Mouse (Mus musculus) midbrain, embryonic 14.5 days (tissue): ENCODE data around the gene Adgrl2. TPM values are rescaled to one million over a fixed set of nuclear protein-coding genes. Genes with fewer than 3 reads are reported as not detected.

Source experiments
- ATAC-seq: fragments of 200-750 bp; cut with Nextera tagmentation; 2 replicates; pipeline ENCODE4 v1.8.0; 2017; ENCODE audit warnings: moderate number of reproducible peaks, moderate library complexity; ENCODE audit not compliant: low FRiP score, low TSS enrichment
- DNase-seq: peaks from one replicate; pipeline ENCODE4 v3.0.0-alpha.2; 2015
- H3K27ac ChIP-seq: fragments of 300-500 bp; sonication (generic); replicated peaks from 2 replicates; pipeline ENCODE4 v1.5.1; 2014; ENCODE audit warnings: mild to moderate bottlenecking, low read depth, low read length, moderate library complexity
- H3K27me3 ChIP-seq: fragments of 300-500 bp; sonication (generic); 2 replicates; pipeline ENCODE4 v1.6.1; 2014; ENCODE audit warnings: low read length, control low read depth, mixed read lengths; ENCODE audit not compliant: control insufficient read depth, insufficient read depth
- H3K36me3 ChIP-seq: fragments of 300-500 bp; sonication (generic); 2 replicates; pipeline ENCODE4 v1.6.1; 2014; ENCODE audit warnings: low read length, control low read depth; ENCODE audit not compliant: control insufficient read depth, insufficient read depth
- H3K4me1 ChIP-seq: fragments of 300-500 bp; sonication (generic); 2 replicates; pipeline ENCODE4 v1.6.1; 2014; ENCODE audit warnings: mild to moderate bottlenecking, antibody characterized with exemption, low read length, control low read depth; ENCODE audit not compliant: control insufficient read depth, insufficient read depth
- H3K4me2 ChIP-seq: fragments of 300-500 bp; sonication (generic); 2 replicates; pipeline ENCODE4 v1.6.1; 2014; ENCODE audit warnings: mild to moderate bottlenecking, low read length, moderate library complexity
- H3K4me3 ChIP-seq: fragments of 300-500 bp; sonication (generic); replicated peaks from 2 replicates; pipeline ENCODE4 v1.5.1; 2014; ENCODE audit warnings: low read depth, low read length
- H3K9ac ChIP-seq: fragments of 300-500 bp; sonication (generic); replicated peaks from 2 replicates; pipeline ENCODE4 v1.6.1; 2014; ENCODE audit warnings: mild to moderate bottlenecking, low read length, moderate library complexity
- H3K9me3 ChIP-seq: fragments of 300-500 bp; sonication (generic); 2 replicates; pipeline ENCODE4 v1.6.1; 2016; ENCODE audit warnings: low read length, control low read depth, mixed read lengths; ENCODE audit not compliant: control insufficient read depth
- WGBS: fragments of 180-500 bp; shearing (Covaris S2); extraction: QIAGEN DNeasy Blood & Tissue Kit; methylation state at CpG from one replicate; pipeline ENCODE4 v1.1.7; 2014; 5-methylcytosine and 5-hydroxymethylcytosine counted together
- polyA plus RNA-seq: library from polyadenylated mRNA; unstranded; fragments of >200 nt; fragmentation: Nextera tagmentation; extraction: Ambion mirVana; gene quantifications from 2 replicates; pipeline ENCODE4 v1.2.1, GENCODE M21; 2014

Adgrl2 gene
- polyA plus RNA-seq, 1 experiment from 2014 or later: 160 TPM

DNA sequence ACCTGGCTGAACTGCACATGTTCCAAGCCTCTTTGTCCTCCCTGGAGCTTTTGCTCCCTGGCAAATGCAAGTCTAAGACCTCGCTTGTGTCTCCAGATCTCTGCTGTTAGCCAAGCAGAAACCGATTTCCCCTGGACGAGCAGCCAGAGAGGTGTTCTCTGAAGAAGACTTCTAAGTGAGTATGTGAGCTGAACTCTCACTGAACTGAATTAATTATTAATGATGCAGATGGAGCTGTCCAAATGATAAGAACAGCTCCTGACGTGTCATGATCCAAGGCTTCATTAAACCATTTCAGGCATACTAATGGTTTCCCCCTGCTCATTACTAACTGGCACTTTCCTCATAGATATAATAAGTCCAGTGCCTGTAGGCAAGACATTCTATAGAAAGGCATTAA lies 158.4 kb downstream of the Adgrl2 start:
- no peaks in the 10 kb centered on the region for H3K9me3 ChIP-seq
- H3K27me3 ChIP-seq: no peaks in the 10 kb centered on the region
- H3K4me2 ChIP-seq: no peak overlapping the region
- H3K27ac ChIP-seq: peak overlapping the region; percentile 47; the same call in 1 of the 2 replicates
- DNase-seq (peak; percentile 58), ATAC-seq (peak; percentile 64; the same call in 1 of the 2 replicates)
- peaks cover 49% of the 10 kb centered on the region for H3K36me3 ChIP-seq
- no peak overlapping the region for H3K4me3 ChIP-seq
- H3K4me1 ChIP-seq: no peaks in the 10 kb centered on the region
- 48% methylated on average over 4 of the region's 4 CpGs for WGBS
- no peak overlapping the region for H3K9ac ChIP-seq

DNA sequence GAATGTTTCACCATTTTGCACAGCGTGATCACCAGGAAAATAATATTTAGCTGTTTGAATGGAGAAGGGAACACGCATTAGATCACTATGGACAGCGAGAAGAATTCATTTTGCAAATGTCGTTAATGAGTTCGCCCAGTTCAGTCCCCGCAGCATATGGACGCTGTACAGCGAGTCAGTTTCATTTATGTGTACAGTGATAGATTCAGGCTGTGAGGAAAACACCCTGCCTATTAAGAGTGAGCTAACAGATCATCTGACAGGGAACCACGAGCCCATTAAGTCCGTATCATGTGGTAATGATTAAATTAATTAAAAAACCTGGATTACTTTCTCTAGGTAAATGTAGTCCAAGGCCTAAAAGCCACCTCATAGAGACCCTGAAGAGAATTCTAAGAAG lies 161.8 kb downstream of the Adgrl2 start:
- Histone ChIP-seq H3K27ac (no peak overlapping the region), H3K4me1 (no peaks in the 10 kb centered on the region), H3K4me3 (no peak overlapping the region), H3K4me2 (no peak overlapping the region), H3K9ac (no peak overlapping the region), H3K27me3 (no peaks in the 10 kb centered on the region), H3K36me3 (peaks cover 43% of the 10 kb centered on the region), H3K9me3 (no peaks in the 10 kb centered on the region)
- 77% methylated on average over 10 of the region's 10 CpGs for WGBS
- no peak for ATAC-seq
- no peak for DNase-seq

DNA sequence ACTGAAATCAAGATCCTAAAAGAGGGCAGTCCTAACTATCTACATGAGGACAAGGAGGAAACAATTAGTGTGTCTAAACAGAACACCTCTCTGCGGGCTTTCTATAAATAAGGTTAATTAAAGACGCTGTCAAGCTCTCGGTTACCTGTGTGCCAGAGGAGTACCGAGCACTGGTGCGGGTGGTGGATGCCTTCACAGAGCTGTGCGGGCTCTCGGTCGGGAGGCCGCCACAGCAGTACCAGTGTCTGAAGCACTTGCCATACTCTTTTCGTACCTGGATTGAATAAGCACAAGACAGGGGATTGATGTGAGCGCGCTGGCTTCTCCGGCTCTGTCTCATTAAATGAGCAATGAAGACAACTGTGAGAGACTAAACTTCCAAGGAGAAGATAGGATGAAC lies 166.8 kb downstream of the Adgrl2 start:
- Histone ChIP-seq H3K27ac (no peak overlapping the region), H3K9ac (no peak overlapping the region), H3K36me3 (peaks cover 61% of the 10 kb centered on the region), H3K9me3 (no peaks in the 10 kb centered on the region), H3K4me3 (no peak overlapping the region), H3K27me3 (no peaks in the 10 kb centered on the region), H3K4me2 (no peak overlapping the region), H3K4me1 (no peaks in the 10 kb centered on the region)
- 96% methylated on average over 13 of the region's 13 CpGs for WGBS
- DNase-seq: no peak
- no peak for ATAC-seq

DNA sequence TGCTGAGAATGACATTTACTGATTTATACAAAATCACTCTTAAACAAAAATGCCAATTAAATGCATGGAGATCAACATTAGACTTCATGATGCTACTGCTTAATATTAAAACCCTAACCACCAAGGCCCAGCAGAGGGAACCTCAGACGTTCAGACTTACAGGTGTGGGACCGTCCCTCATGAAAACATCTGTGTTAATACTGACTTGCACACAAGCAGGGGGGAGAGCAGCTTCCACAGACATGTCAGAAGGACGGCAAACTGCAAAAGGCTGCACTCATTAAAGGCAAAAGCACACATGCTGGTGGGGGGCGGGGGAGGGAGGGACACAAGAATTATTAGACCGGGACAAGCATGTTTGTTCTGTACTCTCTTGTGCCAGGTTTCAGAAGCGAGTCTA lies 168.7 kb downstream of the Adgrl2 start:
- Histone ChIP-seq H3K4me1 (no peaks in the 10 kb centered on the region), H3K27me3 (no peaks in the 10 kb centered on the region), H3K27ac (no peak overlapping the region), H3K4me3 (no peak overlapping the region), H3K4me2 (no peak overlapping the region), H3K36me3 (peaks cover 79% of the 10 kb centered on the region), H3K9ac (no peak overlapping the region), H3K9me3 (no peaks in the 10 kb centered on the region)
- 74% methylated on average over 6 of the region's 6 CpGs for WGBS
- DNase-seq (no peak), ATAC-seq (no peak)

DNA sequence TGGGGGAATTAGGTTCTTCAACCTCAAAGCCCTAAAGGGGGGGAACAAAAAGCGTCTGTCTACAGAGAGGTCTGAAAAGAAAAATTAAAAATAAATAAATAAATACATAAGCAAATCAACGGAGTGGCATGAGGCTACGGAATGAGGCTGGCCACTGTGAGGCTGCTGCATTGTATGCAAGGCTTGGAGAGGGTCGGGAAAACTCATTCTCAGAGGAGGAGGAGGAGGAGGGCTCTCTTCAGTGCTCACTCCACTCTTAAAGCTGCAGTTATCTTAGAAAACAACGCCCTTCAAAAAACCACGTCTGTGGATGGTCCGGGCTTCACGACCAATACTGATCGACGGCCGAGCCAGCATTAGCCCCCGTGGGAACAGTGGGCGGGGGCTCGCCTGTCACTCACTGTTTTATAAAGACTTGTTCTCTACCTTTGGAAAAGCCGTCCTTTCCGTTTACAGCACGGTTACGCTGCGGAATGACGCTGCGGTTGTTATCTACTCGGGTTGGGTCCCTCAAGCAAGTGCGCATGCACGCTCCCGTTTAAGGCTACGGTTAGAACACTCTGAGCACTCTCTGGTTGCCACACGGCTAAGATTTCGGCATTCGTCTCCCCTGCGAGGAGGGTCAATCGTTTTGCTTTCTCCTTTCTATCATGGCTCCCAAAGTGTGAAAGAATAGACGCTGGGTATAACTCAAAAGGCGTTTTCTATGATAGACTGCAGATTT lies 170.9 kb downstream of the Adgrl2 start:
- no peaks in the 10 kb centered on the region for H3K4me1 ChIP-seq
- H3K36me3 ChIP-seq: peaks cover 74% of the 10 kb centered on the region
- H3K9me3 ChIP-seq: no peaks in the 10 kb centered on the region
- H3K9ac ChIP-seq: no peak overlapping the region
- ATAC-seq (no peak), DNase-seq (peak; percentile 41)
- no peak overlapping the region for H3K4me2 ChIP-seq
- H3K27me3 ChIP-seq: no peaks in the 10 kb centered on the region
- WGBS: 75% methylated on average over 33 of the region's 33 CpGs
- H3K27ac ChIP-seq: 0 out of 2 replicates have a peak overlapping the region, but pooled peaks have one; percentile 28
- no peak overlapping the region for H3K4me3 ChIP-seq

DNA sequence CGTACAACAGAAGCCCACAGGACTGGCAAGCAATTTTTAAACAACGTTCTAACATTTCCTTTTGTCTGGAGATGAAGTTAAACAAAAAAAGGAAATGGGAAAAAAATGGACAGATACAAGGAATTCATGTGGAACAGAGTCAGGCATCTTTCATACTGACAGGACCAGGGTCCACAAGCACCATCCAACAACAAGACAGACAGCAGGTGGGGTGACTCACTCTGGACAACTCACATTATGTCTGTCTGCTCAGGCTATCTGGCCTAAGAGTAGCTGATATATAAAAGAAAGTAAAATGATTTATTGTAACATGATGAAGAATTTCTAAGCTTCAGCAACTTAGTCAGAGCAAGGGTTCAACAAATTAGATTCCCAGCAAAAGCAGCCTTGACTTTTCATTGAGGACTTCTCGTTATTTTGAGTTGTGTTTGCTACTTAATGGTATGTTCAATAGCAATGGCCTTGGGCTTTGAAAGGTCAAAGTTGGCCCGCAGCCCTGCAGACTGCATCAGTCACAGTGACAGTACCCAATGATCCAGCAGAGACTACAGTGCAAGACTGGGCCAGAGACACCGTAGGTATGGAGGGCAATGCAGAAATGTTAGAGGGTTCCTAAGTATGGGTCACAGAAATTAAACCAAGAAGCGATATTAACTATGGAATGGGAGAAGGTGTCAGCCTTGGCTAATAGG lies 171.8 kb downstream of the Adgrl2 start:
- 98% methylated on average over 6 of the region's 6 CpGs for WGBS
- DNase-seq: no peak
- ATAC-seq: no peak
- Histone ChIP-seq H3K36me3 (peaks cover 65% of the 10 kb centered on the region), H3K4me2 (no peak overlapping the region), H3K27me3 (no peaks in the 10 kb centered on the region), H3K4me1 (no peaks in the 10 kb centered on the region), H3K9ac (no peak overlapping the region), H3K9me3 (no peaks in the 10 kb centered on the region), H3K4me3 (no peak overlapping the region), H3K27ac (no peak overlapping the region)

DNA sequence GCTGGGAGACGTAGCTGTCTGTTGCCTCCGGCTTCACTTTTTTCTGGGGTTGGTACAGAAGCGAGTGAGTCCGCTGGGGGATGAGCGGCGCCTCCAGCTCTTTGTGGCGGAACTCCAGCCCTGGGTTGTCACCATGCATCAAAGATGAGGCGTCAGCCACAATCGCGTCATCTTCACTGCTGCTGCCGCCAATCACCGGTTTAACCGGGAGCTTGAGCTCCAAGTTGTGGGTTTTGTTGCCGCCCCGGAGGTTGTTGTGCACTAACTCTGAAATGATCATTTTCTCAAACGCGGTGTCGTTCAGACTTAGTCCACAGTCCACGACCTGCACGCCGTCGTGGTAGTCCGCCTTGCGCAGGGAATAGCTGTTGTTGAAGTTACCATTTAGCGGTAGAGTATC lies 172.9 kb downstream of the Adgrl2 start:
- Histone ChIP-seq H3K27ac (no peak overlapping the region), H3K9ac (no peak overlapping the region), H3K9me3 (no peaks in the 10 kb centered on the region), H3K4me1 (no peaks in the 10 kb centered on the region), H3K4me3 (no peak overlapping the region), H3K27me3 (no peaks in the 10 kb centered on the region), H3K36me3 (peaks cover 55% of the 10 kb centered on the region), H3K4me2 (no peak overlapping the region)
- WGBS: 94% methylated on average over 25 of the region's 25 CpGs
- ATAC-seq (no peak), DNase-seq (no peak)

DNA sequence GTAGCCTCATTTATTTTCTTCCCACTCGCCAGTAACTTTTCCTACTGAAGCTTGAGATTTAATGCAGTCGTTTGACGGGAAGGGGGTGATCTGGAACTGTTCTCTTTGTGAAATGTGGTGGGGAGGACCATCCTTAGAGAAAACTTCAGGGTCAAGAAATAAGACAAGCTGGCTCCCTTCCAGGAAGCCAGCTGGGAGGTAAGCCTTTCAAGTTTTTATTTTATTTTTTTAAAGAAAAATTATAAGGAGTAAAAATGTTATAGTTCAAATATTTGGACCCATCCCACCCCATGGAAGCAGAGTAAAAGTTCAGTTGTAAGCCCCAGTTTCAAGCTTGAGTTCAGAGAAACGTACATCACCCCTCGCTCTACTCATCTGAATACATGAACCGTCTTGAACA lies 177.2 kb downstream of the Adgrl2 start:
- WGBS: 88% methylated on average over 6 of the region's 6 CpGs
- Histone ChIP-seq H3K9ac (no peak overlapping the region), H3K4me1 (no peaks in the 10 kb centered on the region), H3K27ac (no peak overlapping the region), H3K9me3 (no peaks in the 10 kb centered on the region), H3K4me3 (no peak overlapping the region), H3K27me3 (no peaks in the 10 kb centered on the region), H3K4me2 (no peak overlapping the region), H3K36me3 (peaks cover 27% of the 10 kb centered on the region)
- DNase-seq (no peak), ATAC-seq (no peak)

DNA sequence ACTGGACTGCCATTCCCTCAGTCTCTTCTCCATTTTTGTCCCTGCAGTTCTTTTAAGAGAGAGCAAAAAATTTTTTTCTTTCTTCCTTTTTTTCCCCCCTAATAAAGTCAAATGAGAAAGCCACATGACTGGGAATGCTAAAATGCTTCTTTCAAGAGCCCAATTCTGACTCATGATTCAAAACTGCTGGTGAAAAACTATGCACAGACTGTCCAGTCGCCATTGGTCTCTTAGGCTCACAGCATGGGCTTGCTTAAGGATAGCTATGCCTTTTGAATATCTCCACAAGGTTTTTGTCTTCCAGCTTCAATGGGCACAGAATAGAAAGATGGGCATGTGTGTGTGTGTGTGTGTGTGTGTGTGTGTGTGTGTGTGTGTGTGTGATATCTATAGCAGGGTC lies 178.3 kb downstream of the Adgrl2 start:
- no peak overlapping the region for H3K4me3 ChIP-seq
- no peak overlapping the region for H3K9ac ChIP-seq
- H3K9me3 ChIP-seq: no peaks in the 10 kb centered on the region
- ATAC-seq (no peak), DNase-seq (no peak)
- peaks cover 16% of the 10 kb centered on the region for H3K36me3 ChIP-seq
- H3K27me3 ChIP-seq: no peaks in the 10 kb centered on the region
- no peaks in the 10 kb centered on the region for H3K4me1 ChIP-seq
- H3K27ac ChIP-seq: no peak overlapping the region
- no peak overlapping the region for H3K4me2 ChIP-seq
- WGBS: 44% methylated on average over 1 of the region's 1 CpGs
